Comparison of ENCODE assay signal across 29 mouse cellular contexts in the genomic region with DNA sequence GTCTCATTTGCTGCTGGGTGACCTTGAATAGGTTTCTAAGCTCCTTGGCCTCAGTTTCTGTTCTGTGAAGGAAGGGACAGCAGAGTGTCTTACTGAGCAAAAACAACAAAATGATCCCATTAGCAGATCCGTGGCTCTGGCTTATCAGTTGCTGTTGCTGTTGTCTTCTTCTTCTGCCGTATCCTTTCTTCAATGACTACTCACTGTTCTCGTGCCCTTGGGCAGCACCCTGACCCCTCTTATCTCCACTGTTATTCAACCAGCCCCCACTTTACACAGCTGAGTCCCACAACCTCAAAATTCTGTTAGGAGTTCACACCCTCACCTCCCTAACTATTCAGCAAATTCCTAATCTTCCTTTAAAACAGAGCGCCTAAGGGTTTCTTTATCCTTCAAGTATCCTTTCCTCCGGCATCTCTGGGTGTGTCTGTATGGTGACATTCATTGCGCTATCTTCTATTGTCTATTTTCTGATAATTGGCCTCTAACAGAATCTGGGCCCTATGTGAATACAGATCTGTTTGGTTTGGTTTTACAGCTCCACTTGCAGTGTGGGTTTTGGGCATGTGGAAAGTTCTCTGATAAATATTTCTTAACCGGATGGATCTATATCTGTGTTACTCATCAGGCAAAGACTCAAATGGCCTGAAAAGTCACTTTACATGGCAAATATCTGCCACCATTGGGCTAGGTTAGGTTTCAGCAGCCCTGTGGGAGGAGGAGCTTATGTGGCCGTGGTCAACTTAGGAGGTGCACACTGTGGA. TPM values are rescaled to one million over a fixed set of nuclear protein-coding genes. Genes with fewer than 3 reads are reported as not detected.
A peak's percentile ranks its signal among the peaks of the same experiment; 100 is the strongest.
DNase-seq lines count a peak whose midpoint lies in the region; ATAC-seq and TF ChIP-seq lines count a peak whose summit lies in the region.
"Had no signal": no experiment of that assay in that cellular context is flagged by ENCODE, and none has a peak within 500 bp of the region (broad histone marks: within the 10 kb centered on the region; RNA-seq: fewer than 3 reads in every experiment).

No protein-coding gene starts in this region.

- DNase-seq in liver, postnatal 0 days: no peak
- DNase-seq in liver, embryonic 11.5 days (ENCODE audit: low spot score): no peak
- DNase-seq in 416B (ENCODE audit: low read depth) (peak; percentile 63), ES-CJ7 (ENCODE audit: low read depth, low spot score) (peak; percentile 45)
- no peak for DNase-seq in thymus, adult 18-20 months
- no peak for DNase-seq in right cerebral cortex, postnatal 4 days
- DNase-seq: adrenal gland, adult 8-10 months; B cell, adult 2 months; cerebellum, adult 11-12 months; cerebellum, postnatal 10 days; heart, postnatal 14 days; kidney, adult 2 months; kidney, postnatal 4 days; lung, adult 18-20 months; right cerebral cortex, postnatal 14 days; thymus, adult 2 months; thymus, postnatal 36 days had no signal

- 55% methylated on average over 8 of the region's 8 CpGs for WGBS in liver, postnatal 0 days (ENCODE audit: insufficient replicate concordance)
- WGBS in liver, embryonic 11.5 days: 53% methylated on average over 8 of the region's 8 CpGs

- H3K9me3 ChIP-seq in liver, postnatal 0 days (ENCODE audit: low read length): no peaks in the 10 kb centered on the region
- H3K9me3 ChIP-seq in liver, embryonic 11.5 days (ENCODE audit: control insufficient read depth, low read length): no peaks in the 10 kb centered on the region
- H3K9me3 ChIP-seq: embryonic facial prominence, embryonic 13.5 days; limb, embryonic 13.5 days; liver, embryonic 12.5 days; neural tube, embryonic 12.5 days had no signal

- peak overlapping the region; percentile 63 for H3K27ac ChIP-seq in liver, postnatal 0 days (ENCODE audit: low read depth)
- no peak overlapping the region for H3K27ac ChIP-seq in liver, embryonic 11.5 days (ENCODE audit: low read depth, low read length)
- H3K27ac ChIP-seq: embryonic facial prominence, embryonic 13.5 days; kidney, postnatal 0 days; limb, embryonic 13.5 days; liver, embryonic 12.5 days; neural tube, embryonic 12.5 days had no signal

- no peak for TF ChIP-seq CTCF in liver, postnatal 0 days (IDR thresholded peaks at IDR 0.05; ENCODE audit: low read depth)

- H3K4me3 ChIP-seq in liver, postnatal 0 days (ENCODE audit: low read depth, low read length): no peak overlapping the region
- H3K4me3 ChIP-seq in liver, embryonic 11.5 days (ENCODE audit: low read depth, low read length): no peak overlapping the region
- no peak overlapping the region for H3K4me3 ChIP-seq in myocyte
- H3K4me3 ChIP-seq: embryonic facial prominence, embryonic 13.5 days; erythroblast, embryonic 14.5 days; limb, embryonic 13.5 days; liver, embryonic 12.5 days; neural tube, embryonic 12.5 days had no signal

- no peak for TF ChIP-seq EP300 in liver, postnatal 0 days (IDR thresholded peaks at IDR 0.05; ENCODE audit: low read depth)

- no peaks in the 10 kb centered on the region for H3K27me3 ChIP-seq in liver, postnatal 0 days (ENCODE audit: insufficient read depth, low read length)
- no peaks in the 10 kb centered on the region for H3K27me3 ChIP-seq in liver, embryonic 11.5 days (replicated peaks; ENCODE audit: control insufficient read depth, insufficient read depth, low read length)
- no peaks in the 10 kb centered on the region for H3K27me3 ChIP-seq in myocyte (ENCODE audit: control insufficient read depth, insufficient read depth, insufficient read length)
- H3K27me3 ChIP-seq: embryonic facial prominence, embryonic 13.5 days; limb, embryonic 13.5 days; liver, embryonic 12.5 days; neural tube, embryonic 12.5 days; Patski had no signal

- peaks cover 21% of the 10 kb centered on the region for H3K4me1 ChIP-seq in liver, postnatal 0 days (ENCODE audit: insufficient read depth)
- peaks cover 12% of the 10 kb centered on the region for H3K4me1 ChIP-seq in liver, embryonic 11.5 days (replicated peaks; ENCODE audit: control insufficient read depth, insufficient read depth, low read length)

- H3K36me3 ChIP-seq in liver, postnatal 0 days (replicated peaks; ENCODE audit: insufficient read depth, low read length): no peaks in the 10 kb centered on the region
- H3K36me3 ChIP-seq in liver, embryonic 11.5 days (ENCODE audit: control insufficient read depth, insufficient read depth, low read length): no peaks in the 10 kb centered on the region
- H3K36me3 ChIP-seq in myocyte (ENCODE audit: control insufficient read depth, insufficient read depth): no peaks in the 10 kb centered on the region
- H3K36me3 ChIP-seq: embryonic facial prominence, embryonic 13.5 days; limb, embryonic 13.5 days; liver, embryonic 12.5 days; neural tube, embryonic 12.5 days had no signal

- H3K4me2 ChIP-seq in liver, postnatal 0 days (ENCODE audit: low read depth, low read length): no peak overlapping the region
- H3K4me2 ChIP-seq in liver, embryonic 11.5 days: no peak overlapping the region
- peak overlapping the region; percentile 40 for H3K4me2 ChIP-seq in myocyte (ENCODE audit: low read depth)
- H3K4me2 ChIP-seq: embryonic facial prominence, embryonic 13.5 days; limb, embryonic 13.5 days; liver, embryonic 12.5 days; midbrain, embryonic 11.5 days; neural tube, embryonic 12.5 days had no signal

- H3K79me2 ChIP-seq in myocyte (ENCODE audit: control insufficient read depth, insufficient read depth): no peaks in the 10 kb centered on the region

- H3ac ChIP-seq in myocyte (ENCODE audit: control insufficient read depth, insufficient read length): no peak overlapping the region

- ATAC-seq in liver, postnatal 0 days: peak; percentile 23; the same call in 1 of the 2 replicates
- no peak for ATAC-seq in liver, embryonic 11.5 days (replicated peaks; ENCODE audit: low FRiP score)
- ATAC-seq: forebrain, embryonic 16.5 days; hindbrain, embryonic 16.5 days; liver, embryonic 12.5 days; midbrain, embryonic 16.5 days had no signal

- no peak for TF ChIP-seq POLR2A in myocyte (IDR thresholded peaks at IDR 0.05; ENCODE audit: insufficient read length, low read depth)

- no peak overlapping the region for H3K9ac ChIP-seq in liver, postnatal 0 days (replicated peaks)
- no peak overlapping the region for H3K9ac ChIP-seq in liver, embryonic 11.5 days (ENCODE audit: low read depth, low read length)
- H3K9ac ChIP-seq: embryonic facial prominence, embryonic 13.5 days; limb, embryonic 13.5 days; liver, embryonic 12.5 days; neural tube, embryonic 12.5 days had no signal

TF ChIP-seq in myocyte, 11 proteins besides CTCF, POLR2A, EP300 and RAD21:
- TF ChIP-seq MYOG (IDR thresholded peaks at IDR 0.05; ENCODE audit: control insufficient read depth in 1 of 3, insufficient read depth in 1 of 3, insufficient read length in 2 of 3, low read depth in 2 of 3): no peak
- TF ChIP-seq MAX (IDR thresholded peaks at IDR 0.05; ENCODE audit: low read depth): no peak
- no peak for TF ChIP-seq USF1 (IDR thresholded peaks at IDR 0.05; ENCODE audit: low read depth)
- TF ChIP-seq CEBPB (IDR thresholded peaks at IDR 0.05; ENCODE audit: insufficient read depth, poor library complexity, severe bottlenecking): no peak
- TF ChIP-seq POLR2AphosphoS2 (IDR thresholded peaks at IDR 0.05; ENCODE audit: insufficient read length, low read depth): no peak
- TF ChIP-seq TCF12 (IDR thresholded peaks at IDR 0.05; ENCODE audit: insufficient read depth, poor library complexity, severe bottlenecking): no peak
- TF ChIP-seq MYOD1 (IDR thresholded peaks at IDR 0.05; ENCODE audit: control insufficient read depth in 1 of 3, insufficient read length in 2 of 3, low read depth in 2 of 3): no peak
- no peak for TF ChIP-seq SRF (IDR thresholded peaks at IDR 0.05; ENCODE audit: control insufficient read depth, insufficient read length, low read depth)
- no peak for TF ChIP-seq E2F4 (IDR thresholded peaks at IDR 0.05; ENCODE audit: insufficient read depth)
- TF ChIP-seq REST (IDR thresholded peaks at IDR 0.05; ENCODE audit: insufficient read depth, insufficient read length): no peak
- no peak for TF ChIP-seq TCF3 (IDR thresholded peaks at IDR 0.05; ENCODE audit: insufficient read length, low read depth)

RNA-seq across cellular contexts. Expression of a gene that starts 59.1 kb away (rescaled TPM):
- polyA plus RNA-seq in liver, postnatal 0 days (2015; fragmentation: Nextera tagmentation; extraction: Ambion mirVana): 0.58 and 0.75 TPM in 2 replicates
- 4.3 and 5.3 TPM in 2 replicates for polyA plus RNA-seq in liver, embryonic 11.5 days (2014; fragmentation: Nextera tagmentation; extraction: Ambion mirVana)
- polyA plus RNA-seq in myocyte (2012; fragmentation: generic; extraction: Trizol): 17.0 TPM

Comparison
In these comparisons a context has a peak if more than half of its experiments do, and no peak if none do; other contexts are left out.
1. DNase-seq: peak in 416B (single experiment) and ES-CJ7 (single experiment); none in liver, postnatal 0 days (single experiment), liver, embryonic 11.5 days (single experiment), thymus, adult 18-20 months (0 of 2) and right cerebral cortex, postnatal 4 days (single experiment).